17 mouse cellular contexts compared by ENCODE assay signal in the genomic region with DNA sequence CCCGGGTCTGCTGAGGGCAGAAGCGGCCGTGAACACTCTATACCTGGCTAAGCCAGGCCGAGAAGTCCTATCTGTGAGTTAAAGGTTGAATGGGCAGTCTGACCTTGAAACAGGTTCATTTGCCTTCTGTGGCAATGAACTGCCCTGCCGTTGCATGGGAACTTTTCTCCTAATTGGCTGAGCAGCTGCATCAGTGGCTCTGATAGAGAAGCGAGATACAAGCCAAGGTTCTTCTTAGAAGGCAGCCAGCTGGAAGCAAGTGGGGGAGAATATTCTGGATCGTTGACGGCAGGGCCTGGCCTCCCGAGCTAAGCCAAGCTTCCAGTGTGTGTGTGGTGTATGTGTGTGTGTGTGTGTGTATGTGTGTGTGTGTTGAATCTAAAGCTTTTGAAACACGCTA. TPM values are rescaled to one million over a fixed set of nuclear protein-coding genes. Genes with fewer than 3 reads are reported as not detected.
DNase-seq lines count a peak whose midpoint lies in the region; ATAC-seq and TF ChIP-seq lines count a peak whose summit lies in the region.
"Had no signal": no experiment of that assay in that cellular context is flagged by ENCODE, and none has a peak within 500 bp of the region (broad histone marks: within the 10 kb centered on the region; RNA-seq: fewer than 3 reads in every experiment).

No protein-coding gene starts in this region.

- ATAC-seq in heart, postnatal 0 days (ENCODE audit: insufficient read depth, low read depth): no peak
- ATAC-seq: activated CD4-positive, CD25-positive, alpha-beta regulatory T cell, adult 4 months had no signal

- H3K36me3 ChIP-seq in heart, postnatal 0 days (replicated peaks; ENCODE audit: control insufficient read depth, insufficient read depth, low read length): no peaks in the 10 kb centered on the region
- H3K36me3 ChIP-seq: heart, embryonic 15.5 days; hindbrain, embryonic 15.5 days; limb, embryonic 15.5 days had no signal

- no peak for TF ChIP-seq EP300 in heart, postnatal 0 days (IDR thresholded peaks at IDR 0.05; ENCODE audit: low read depth)

- no peak for TF ChIP-seq CTCF in heart, postnatal 0 days (IDR thresholded peaks at IDR 0.05; ENCODE audit: low read depth)
- no peak for TF ChIP-seq CTCF in gastrocnemius, adult 2 months (IDR thresholded peaks at IDR 0.05)

- no peak overlapping the region for H3K4me2 ChIP-seq in heart, postnatal 0 days (ENCODE audit: low read depth, low read length)
- H3K4me2 ChIP-seq: heart, embryonic 15.5 days; hindbrain, embryonic 15.5 days; limb, embryonic 15.5 days had no signal

- intact Hi-C loops in left cerebral cortex, postnatal 4 days (cut with DNase I): no loop called here
- intact Hi-C loops in left cerebral cortex, postnatal 36 days (cut with DNase I): no loop called here
- intact Hi-C loops in gastrocnemius, adult 2 months (cut with DNase I): no loop called here

- no peaks in the 10 kb centered on the region for H3K27me3 ChIP-seq in heart, postnatal 0 days (ENCODE audit: control insufficient read depth, insufficient read depth, low read length)
- H3K27me3 ChIP-seq: CH12.LX; heart, embryonic 15.5 days; hindbrain, embryonic 15.5 days; limb, embryonic 15.5 days had no signal

- H3K9me3 ChIP-seq in heart, postnatal 0 days (replicated peaks; ENCODE audit: control insufficient read depth, low read length): no peaks in the 10 kb centered on the region
- H3K9me3 ChIP-seq: heart, embryonic 15.5 days; hindbrain, embryonic 15.5 days; limb, embryonic 15.5 days had no signal

- H3K27ac ChIP-seq in heart, postnatal 0 days (ENCODE audit: low read depth): peak overlapping the region; percentile 36
- H3K27ac ChIP-seq in gastrocnemius, adult 2 months: peak overlapping the region; percentile 72
- H3K27ac ChIP-seq: heart, embryonic 15.5 days; hindbrain, embryonic 15.5 days; left cerebral cortex, adult 2 months; limb, embryonic 15.5 days had no signal

- no peak overlapping the region for H3K9ac ChIP-seq in heart, postnatal 0 days (replicated peaks; ENCODE audit: low read depth, low read length)
- H3K9ac ChIP-seq: heart, embryonic 15.5 days; hindbrain, embryonic 15.5 days; limb, embryonic 15.5 days had no signal

- no peak overlapping the region for H3K4me3 ChIP-seq in heart, postnatal 0 days (ENCODE audit: low read depth, low read length)
- no peak overlapping the region for H3K4me3 ChIP-seq in gastrocnemius, adult 2 months
- H3K4me3 ChIP-seq: heart, embryonic 15.5 days; hindbrain, embryonic 15.5 days; left cerebral cortex, adult 2 months; limb, embryonic 15.5 days; myocyte had no signal

- H3K4me1 ChIP-seq in heart, postnatal 0 days (ENCODE audit: control insufficient read depth, insufficient read depth): peaks cover 6% of the 10 kb centered on the region

- DNase-seq in adrenal gland, adult 2 months: peak; percentile 66
- no peak for DNase-seq in adrenal gland, adult 18-20 months (ENCODE audit: low spot score in 2 of 2)
- DNase-seq in heart, postnatal 0 days (ENCODE audit: low spot score): peak; percentile 19
- DNase-seq in heart, adult 9 months (ENCODE audit: low spot score in 2 of 2): no peak
- peak; percentile 50 for DNase-seq in left cerebral cortex, postnatal 4 days
- no peak for DNase-seq in left cerebral cortex, postnatal 36 days (ENCODE audit: low spot score in 2 of 2)
- DNase-seq in gastrocnemius, adult 2 months: peak; percentile 75
- no peak for DNase-seq in thymus, postnatal 36 days
- DNase-seq: cerebellum, postnatal 36 days; right cerebral cortex, postnatal 25 days had no signal

- WGBS in heart, postnatal 0 days: 48% methylated on average over 10 of the region's 10 CpGs

RNA-seq across cellular contexts. Expression of a gene that starts 12.2 kb away (rescaled TPM):
- total RNA-seq in adrenal gland, adult 2 months (2021): 1,000 to 10,000 TPM; 1,081 to 1,299 TPM
- polyA plus RNA-seq in adrenal gland, adult 2 months (2012; rRNA removed): 1,236 and 1,342 TPM in 2 replicates
- total RNA-seq in adrenal gland, adult 18-20 months (2021): 1,000 to 10,000 TPM; 1,159 to 1,329 TPM
- total RNA-seq in heart, postnatal 0 days (2014; rRNA removed; ENCODE audit: low replicate concordance): 464 and 479 TPM in 2 replicates
- polyA plus RNA-seq in heart, postnatal 0 days (2015; fragmentation: Nextera tagmentation; extraction: Ambion mirVana): 135 and 139 TPM in 2 replicates
- total RNA-seq in left cerebral cortex, postnatal 4 days (2021): 100 to 1,000 TPM; 700 to 775 TPM
- total RNA-seq in left cerebral cortex, postnatal 36 days (2021): 1,000 to 10,000 TPM; 1,489 to 1,662 TPM
- 100 to 1,000 TPM; 730 to 837 TPM for total RNA-seq in gastrocnemius, adult 2 months (2021)

RNA-seq across cellular contexts. Expression of a gene that starts 46.2 kb away (rescaled TPM):
- total RNA-seq in adrenal gland, adult 2 months (2021): under 1 TPM; 0.37 to 0.79 TPM
- polyA plus RNA-seq in adrenal gland, adult 2 months (2012; rRNA removed): 1.7 TPM in 2 replicates
- total RNA-seq in adrenal gland, adult 18-20 months (2021): under 1 TPM; 0.77 to 0.86 TPM
- total RNA-seq in heart, postnatal 0 days (2014; rRNA removed; ENCODE audit: low replicate concordance): 2.2 and 2.4 TPM in 2 replicates
- 0.20 and 0.27 TPM in 2 replicates for polyA plus RNA-seq in heart, postnatal 0 days (2015; fragmentation: Nextera tagmentation; extraction: Ambion mirVana)
- 1 to 10 TPM; 2.6 to 2.8 TPM for total RNA-seq in left cerebral cortex, postnatal 4 days (2021)
- 1 to 10 TPM; 1.6 to 2.2 TPM for total RNA-seq in left cerebral cortex, postnatal 36 days (2021)
- under 1 TPM; 0.23 to 0.64 TPM for total RNA-seq in gastrocnemius, adult 2 months (2021)

Comparison
In these comparisons a context has a peak if more than half of its experiments do, and no peak if none do; other contexts are left out.
1. DNase-seq: peak in adrenal gland, adult 2 months (single experiment), heart, postnatal 0 days (single experiment), left cerebral cortex, postnatal 4 days (single experiment) and gastrocnemius, adult 2 months (single experiment); none in adrenal gland, adult 18-20 months (0 of 2), heart, adult 9 months (0 of 2), left cerebral cortex, postnatal 36 days (0 of 2) and thymus, postnatal 36 days (0 of 2).